In genomic region chr5:35773274-35774136, GRCm38 (mm10) we compare ENCODE assay signal across 9 mouse cellular contexts. TPM values are rescaled to one million over a fixed set of nuclear protein-coding genes. Genes with fewer than 3 reads are reported as not detected.
DNase-seq lines count a peak whose midpoint lies in the region; ATAC-seq lines count a peak whose summit lies in the region.
"Had no signal": no experiment of that assay in that cellular context is flagged by ENCODE, and none has a peak within 500 bp of the region (broad histone marks: within the 10 kb centered on the region; RNA-seq: fewer than 3 reads in every experiment).

No protein-coding gene starts in this region.

- H3K4me2 ChIP-seq in kidney, embryonic 16.5 days (replicated peaks; ENCODE audit: low read depth, low read length), result no peak overlapping the region
- no peak overlapping the region for H3K4me2 ChIP-seq in limb, embryonic 11.5 days (ENCODE audit: low read depth, severe bottlenecking)

- H3K4me1 ChIP-seq in kidney, embryonic 16.5 days (ENCODE audit: insufficient read depth, low read length), result peaks cover 18% of the 10 kb centered on the region
- peaks cover 20% of the 10 kb centered on the region for H3K4me1 ChIP-seq in limb, embryonic 11.5 days (ENCODE audit: control insufficient read depth, insufficient read depth, low read length)

- no peak for DNase-seq in kidney, adult 18-20 months
- DNase-seq in adipocyte (ENCODE audit: low spot score), result peak; percentile 70
- peak; percentile 60 for DNase-seq in cerebellum, adult 9-10 months
- no peak for DNase-seq in limb, embryonic 11.5 days (ENCODE audit: low spot score)
- no peak for DNase-seq in urinary bladder, adult 18-20 months (ENCODE audit: low spot score in 2 of 2)
- DNase-seq in urinary bladder, postnatal 25 days (ENCODE audit: low spot score), result no peak
- no peak for DNase-seq in T-cell, adult 2 months (ENCODE audit: low spot score)
- DNase-seq: liver had no signal

- 40% methylated on average over 13 of the region's 13 CpGs for WGBS in kidney, embryonic 16.5 days
- 51% methylated on average over 13 of the region's 13 CpGs for WGBS in limb, embryonic 11.5 days

- H3K27me3 ChIP-seq in kidney, embryonic 16.5 days (ENCODE audit: insufficient read depth, low read length), result 0 out of 2 replicates have a peak, but pooled peaks cover 3% of the 10 kb centered on the region
- H3K27me3 ChIP-seq in limb, embryonic 11.5 days (ENCODE audit: control insufficient read depth, insufficient read depth, low read length), result no peaks in the 10 kb centered on the region

- no peaks in the 10 kb centered on the region for H3K36me3 ChIP-seq in kidney, embryonic 16.5 days (ENCODE audit: insufficient read depth, low read length)
- no peaks in the 10 kb centered on the region for H3K36me3 ChIP-seq in limb, embryonic 11.5 days (ENCODE audit: control insufficient read depth, insufficient read depth, low read length)

- no peak overlapping the region for H3K4me3 ChIP-seq in kidney, embryonic 16.5 days (ENCODE audit: low read length)
- no peak overlapping the region for H3K4me3 ChIP-seq in limb, embryonic 11.5 days (ENCODE audit: low read depth, low read length)

- 0 out of 2 replicates have a peak overlapping the region, but pooled peaks have one; percentile 21 for H3K27ac ChIP-seq in kidney, embryonic 16.5 days (ENCODE audit: low read length)
- H3K27ac ChIP-seq in limb, embryonic 11.5 days (replicated peaks; ENCODE audit: low read depth, low read length), result peak overlapping the region; percentile 76; the same call in 1 of the 2 replicates

- peak; percentile 43 for ATAC-seq in kidney, embryonic 16.5 days (ENCODE audit: low FRiP score, low TSS enrichment)
- 0 out of 2 replicates have a peak, but pooled peaks have one; percentile 18 for ATAC-seq in limb, embryonic 11.5 days (ENCODE audit: insufficient number of reproducible peaks, low FRiP score, low TSS enrichment, low read depth)

- no peak overlapping the region for H3K9ac ChIP-seq in kidney, embryonic 16.5 days (replicated peaks; ENCODE audit: low read length)
- no peak overlapping the region for H3K9ac ChIP-seq in limb, embryonic 11.5 days (ENCODE audit: low read length)

- no peaks in the 10 kb centered on the region for H3K9me3 ChIP-seq in kidney, embryonic 16.5 days (ENCODE audit: low read length)
- H3K9me3 ChIP-seq in limb, embryonic 11.5 days (ENCODE audit: control insufficient read depth, low read length), result no peaks in the 10 kb centered on the region

RNA-seq across cellular contexts. Expression of gene Ablim2, which starts 15.8 kb away (rescaled TPM):
- polyA plus RNA-seq in kidney, embryonic 16.5 days (2015; fragmentation: Nextera tagmentation; extraction: Ambion mirVana), result 2.8 and 3.0 TPM in 2 replicates
- 1.1 and 1.3 TPM in 2 replicates for polyA plus RNA-seq in limb, embryonic 11.5 days (2014; fragmentation: Nextera tagmentation; extraction: Ambion mirVana)

RNA-seq across cellular contexts. Expression of gene Sh3tc1, which starts 33.7 kb away (rescaled TPM):
- polyA plus RNA-seq in kidney, embryonic 16.5 days (2015; fragmentation: Nextera tagmentation; extraction: Ambion mirVana), result 25.2 and 27.6 TPM in 2 replicates
- 2.3 and 4.1 TPM in 2 replicates for polyA plus RNA-seq in limb, embryonic 11.5 days (2014; fragmentation: Nextera tagmentation; extraction: Ambion mirVana)

Comparison
In these comparisons a context has a peak if more than half of its experiments do, and no peak if none do; other contexts are left out.
1. DNase-seq: peak in adipocyte (single experiment) and cerebellum, adult 9-10 months (single experiment); none in kidney, adult 18-20 months (single experiment), limb, embryonic 11.5 days (single experiment), urinary bladder, adult 18-20 months (0 of 2), urinary bladder, postnatal 25 days (single experiment) and T-cell, adult 2 months (single experiment).